Comparison of ENCODE assay signal across 22 mouse cellular contexts in the genomic region with DNA sequence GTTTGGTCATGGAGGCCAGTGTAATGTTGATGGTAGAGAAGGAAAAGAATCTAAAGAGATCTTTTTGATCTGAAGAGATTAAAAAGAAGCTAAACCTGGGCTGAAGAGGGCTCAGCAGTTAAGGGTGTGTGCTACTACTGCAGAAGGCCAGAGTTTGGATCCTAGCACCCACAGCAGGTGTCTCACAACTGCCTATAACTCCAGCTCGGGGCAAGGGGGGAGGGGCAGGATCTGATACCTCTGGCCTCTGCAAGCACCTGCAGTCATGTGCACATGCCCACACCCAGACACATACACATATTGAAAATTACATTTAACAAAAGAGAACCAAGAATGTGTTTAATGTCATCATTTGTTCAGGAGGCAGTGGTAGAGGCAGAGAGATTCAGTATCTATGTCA.
DNase-seq lines count a peak whose midpoint lies in the region; ATAC-seq lines count a peak whose summit lies in the region.
"Had no signal": no experiment of that assay in that cellular context is flagged by ENCODE, and none has a peak within 500 bp of the region (broad histone marks: within the 10 kb centered on the region; RNA-seq: fewer than 3 reads in every experiment).

No protein-coding gene starts in this region.

- H3K4me3 ChIP-seq in intestine, embryonic 16.5 days (ENCODE audit: low read length), result no peak overlapping the region
- H3K4me3 ChIP-seq in midbrain, embryonic 13.5 days (replicated peaks), result no peak overlapping the region
- H3K4me3 ChIP-seq: embryonic facial prominence, embryonic 10.5 days; heart, adult 2 months; heart, embryonic 15.5 days; hindbrain, embryonic 15.5 days had no signal

- intact Hi-C loops in heart, postnatal 10 days (cut with DNase I), result no loop called here

- peak; percentile 54; the same call in 1 of the 2 replicates for ATAC-seq in intestine, embryonic 16.5 days
- no peak for ATAC-seq in midbrain, embryonic 13.5 days
- ATAC-seq: CD4-positive, CD25-positive, alpha-beta regulatory T cell, adult 4 months; forebrain, embryonic 14.5 days had no signal

- H3K9me3 ChIP-seq in intestine, embryonic 16.5 days (ENCODE audit: control insufficient read depth, low read length), result no peaks in the 10 kb centered on the region
- no peaks in the 10 kb centered on the region for H3K9me3 ChIP-seq in midbrain, embryonic 13.5 days
- H3K9me3 ChIP-seq: embryonic facial prominence, embryonic 10.5 days; G1E; heart, embryonic 15.5 days; hindbrain, embryonic 15.5 days had no signal

- no peaks in the 10 kb centered on the region for H3K4me1 ChIP-seq in intestine, embryonic 16.5 days (ENCODE audit: control insufficient read depth, insufficient read depth, low read length)
- H3K4me1 ChIP-seq in midbrain, embryonic 13.5 days (replicated peaks), result peaks cover 20% of the 10 kb centered on the region
- H3K4me1 ChIP-seq: heart, embryonic 15.5 days had no signal

- H3K27me3 ChIP-seq in intestine, embryonic 16.5 days (replicated peaks; ENCODE audit: control insufficient read depth, insufficient read depth, low read length), result no peaks in the 10 kb centered on the region
- no peaks in the 10 kb centered on the region for H3K27me3 ChIP-seq in midbrain, embryonic 13.5 days
- H3K27me3 ChIP-seq: heart, embryonic 15.5 days; hindbrain, embryonic 15.5 days had no signal

- no peaks in the 10 kb centered on the region for H3K36me3 ChIP-seq in intestine, embryonic 16.5 days (ENCODE audit: control insufficient read depth, insufficient read depth, low read length)
- H3K36me3 ChIP-seq in midbrain, embryonic 13.5 days, result no peaks in the 10 kb centered on the region
- H3K36me3 ChIP-seq: embryonic facial prominence, embryonic 10.5 days; G1E; heart, embryonic 15.5 days; hindbrain, embryonic 15.5 days had no signal

- no peak overlapping the region for H3K27ac ChIP-seq in intestine, embryonic 16.5 days (ENCODE audit: low read length)
- no peak overlapping the region for H3K27ac ChIP-seq in midbrain, embryonic 13.5 days
- H3K27ac ChIP-seq: embryonic facial prominence, embryonic 10.5 days; heart, adult 2 months; heart, embryonic 15.5 days; hindbrain, embryonic 15.5 days had no signal

- no peak overlapping the region for H3K4me2 ChIP-seq in intestine, embryonic 16.5 days (ENCODE audit: low read depth, low read length)
- no peak overlapping the region for H3K4me2 ChIP-seq in midbrain, embryonic 13.5 days (replicated peaks)
- H3K4me2 ChIP-seq: heart, embryonic 11.5 days; heart, embryonic 15.5 days; hindbrain, embryonic 15.5 days had no signal

- WGBS in intestine, embryonic 16.5 days, result 63% methylated on average over 1 of the region's 1 CpGs
- 76% methylated on average over 1 of the region's 1 CpGs for WGBS in midbrain, embryonic 13.5 days

- H3K9ac ChIP-seq in intestine, embryonic 16.5 days (ENCODE audit: low read depth, low read length), result no peak overlapping the region
- no peak overlapping the region for H3K9ac ChIP-seq in midbrain, embryonic 13.5 days (replicated peaks)
- H3K9ac ChIP-seq: heart, embryonic 15.5 days; hindbrain, embryonic 15.5 days had no signal

- peak; percentile 25 for DNase-seq in heart, adult 11 months
- no peak for DNase-seq in heart, postnatal 10 days
- DNase-seq in thymus, postnatal 10 days (ENCODE audit: low spot score in 2 of 2), result peak; percentile 94 to 95
- peak; percentile 94 for DNase-seq in thymus, postnatal 4 days
- no peak for DNase-seq in ovary, postnatal 14 days (ENCODE audit: low spot score)
- DNase-seq: adrenal gland, adult 8-10 months; adrenal gland, postnatal 36 days; B cell, adult 2 months; cerebellum, adult 2 months; cerebellum, postnatal 10 days; gastrocnemius, postnatal 36 days; heart, adult 2 months; heart, postnatal 36 days had no signal

Comparison
In these comparisons a context has a peak if more than half of its experiments do, and no peak if none do; other contexts are left out.
1. DNase-seq: peak in heart, adult 11 months (single experiment), thymus, postnatal 10 days (2 of 2) and thymus, postnatal 4 days (single experiment); none in heart, postnatal 10 days (0 of 2) and ovary, postnatal 14 days (single experiment).